Mouse (Mus musculus): ENCODE data around the gene Arpp21. TPM values are rescaled to one million over a fixed set of nuclear protein-coding genes. Genes with fewer than 3 reads are reported as not detected.

Gene Arpp21
- 0.32 and 0.63 TPM in 2 replicates for polyA plus RNA-seq (2012; rRNA removed)

DNA sequence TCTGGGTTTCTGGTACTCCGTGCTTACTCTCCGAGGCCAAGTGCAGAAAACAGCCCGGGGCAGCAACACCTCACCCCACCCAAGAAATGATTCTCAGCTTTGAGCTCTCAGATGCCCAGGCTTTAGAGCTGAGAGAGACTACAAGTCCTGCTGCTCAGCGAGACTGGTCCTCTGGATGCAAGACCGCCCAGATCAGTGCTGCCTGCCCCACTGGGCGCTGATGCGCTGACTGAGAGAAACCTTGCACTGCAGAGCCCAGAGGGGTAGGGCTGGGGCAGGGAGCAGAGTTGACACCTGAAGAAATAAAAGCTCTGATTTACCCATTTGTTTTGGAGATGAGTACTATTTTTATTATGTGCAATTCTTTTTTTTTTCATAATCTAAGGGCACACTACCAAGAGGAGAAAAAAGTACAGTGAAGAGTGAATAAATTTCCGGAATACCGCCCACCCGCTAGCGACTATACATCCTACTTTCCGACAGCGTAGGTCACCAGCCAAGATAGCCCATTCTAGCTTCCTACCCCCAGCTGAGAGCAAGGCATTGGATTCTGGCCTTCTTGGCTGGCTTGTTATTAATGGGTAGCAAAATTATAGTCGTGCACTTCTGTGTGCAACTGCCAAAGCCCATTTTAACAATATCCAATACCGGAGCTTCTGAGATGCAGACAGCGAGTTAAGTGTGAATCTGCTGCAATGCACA, at the start of gene Arpp21:
Gene Arpp21, minus strand, starts transcription at position 243 of the 702 bp plus-strand sequence.

Measured in liver, embryonic 14 days (tissue).